Mouse (Mus musculus) small intestine, adult 2 months (tissue): ENCODE data around the gene Cdiptos.

ENCODE experiments used
- CTCF ChIP-seq: fragments of 200-500 bp; IDR thresholded peaks from 2 replicates; pipeline ENCODE4 v1.5.1; 2012; ENCODE audit warnings: low read depth, mild to moderate bottlenecking, control low read depth, inconsistent platforms, low read length, moderate library complexity, mixed read lengths; ENCODE audit not compliant: insufficient replicate concordance, insufficient read length; ENCODE audit errors: extremely low read depth
- POLR2A ChIP-seq: fragments of 200-500 bp; IDR thresholded peaks from 2 replicates; pipeline ENCODE4 v1.6.1; 2012; ENCODE audit warnings: low read depth, mild to moderate bottlenecking, control low read depth, inconsistent platforms, low read length, moderate library complexity

- TF ChIP-seq CTCF (no peak), POLR2A (no peak)
Observed at GRCm38 (mm10) chr7:127020491-127020890, 44.6 kb upstream of the Cdiptos start.
